Comparison of ENCODE assay signal across 23 mouse cellular contexts in the genomic region with DNA sequence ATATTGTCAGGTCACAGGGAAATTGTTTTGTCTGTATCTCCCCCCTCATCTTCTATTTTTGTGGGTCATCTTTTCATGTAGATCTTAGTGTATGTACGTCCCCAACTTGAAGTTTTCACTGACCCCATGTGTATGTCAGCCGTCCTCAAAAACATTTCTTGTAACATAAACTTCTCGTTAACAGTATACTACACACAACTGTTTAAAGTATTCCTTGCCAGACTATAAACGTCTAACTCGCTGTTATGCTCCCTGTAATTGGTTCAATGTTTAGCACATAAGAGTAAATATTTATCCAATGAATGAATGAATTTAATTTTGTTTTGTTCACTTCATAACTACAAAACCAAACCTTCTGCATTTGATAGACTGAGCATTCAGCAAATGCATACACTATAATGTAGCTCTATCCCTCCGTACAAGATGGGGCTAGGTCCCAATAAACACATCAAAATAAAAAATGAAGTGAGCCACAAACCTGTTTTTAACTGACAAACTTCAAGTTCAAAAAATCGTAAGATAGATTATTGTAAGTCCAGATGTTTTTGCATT.
A peak's percentile ranks its signal among the peaks of the same experiment; 100 is the strongest.
DNase-seq lines count a peak whose midpoint lies in the region; ATAC-seq and TF ChIP-seq lines count a peak whose summit lies in the region.
"Had no signal": no experiment of that assay in that cellular context is flagged by ENCODE, and none has a peak within 500 bp of the region (broad histone marks: within the 10 kb centered on the region; RNA-seq: fewer than 3 reads in every experiment).

No protein-coding gene starts in this region.

- DNase-seq in lung, postnatal 0 days (ENCODE audit: low spot score) = no peak
- DNase-seq: adrenal gland, adult 8-10 months; adrenal gland, postnatal 14 days; adrenal gland, postnatal 36 days; B cell, adult 2 months; cerebellum, adult 11-12 months; cerebellum, adult 2 months; cerebellum, adult 9-10 months; cerebellum, postnatal 10 days; cerebellum, postnatal 25 days had no signal

- H3K4me3 ChIP-seq in intestine, embryonic 15.5 days (replicated peaks) = no peak overlapping the region
- H3K4me3 ChIP-seq in intestine, postnatal 0 days (ENCODE audit: low read depth, low read length) = no peak overlapping the region
- H3K4me3 ChIP-seq in lung, embryonic 15.5 days = no peak overlapping the region
- H3K4me3 ChIP-seq in lung, postnatal 0 days (ENCODE audit: low read depth, low read length) = no peak overlapping the region
- H3K4me3 ChIP-seq in intestine, embryonic 16.5 days (ENCODE audit: low read length) = no peak overlapping the region
- H3K4me3 ChIP-seq: embryonic facial prominence, embryonic 10.5 days; embryonic facial prominence, embryonic 12.5 days; forebrain, embryonic 13.5 days; forebrain, embryonic 15.5 days had no signal

- H3K27ac ChIP-seq in intestine, embryonic 15.5 days = no peak overlapping the region
- no peak overlapping the region for H3K27ac ChIP-seq in intestine, postnatal 0 days (ENCODE audit: low read depth, low read length)
- H3K27ac ChIP-seq in lung, embryonic 15.5 days = no peak overlapping the region
- H3K27ac ChIP-seq in lung, postnatal 0 days (ENCODE audit: low read length) = no peak overlapping the region
- H3K27ac ChIP-seq in intestine, embryonic 16.5 days (ENCODE audit: low read length) = no peak overlapping the region
- H3K27ac ChIP-seq: embryonic facial prominence, embryonic 10.5 days; embryonic facial prominence, embryonic 12.5 days; forebrain, embryonic 13.5 days; forebrain, embryonic 15.5 days had no signal

- no peak for TF ChIP-seq EP300 in lung, postnatal 0 days (IDR thresholded peaks at IDR 0.05)

- no peaks in the 10 kb centered on the region for H3K9me3 ChIP-seq in intestine, embryonic 15.5 days
- H3K9me3 ChIP-seq in intestine, postnatal 0 days (ENCODE audit: control insufficient read depth) = no peaks in the 10 kb centered on the region
- no peaks in the 10 kb centered on the region for H3K9me3 ChIP-seq in lung, embryonic 15.5 days
- H3K9me3 ChIP-seq in lung, postnatal 0 days (ENCODE audit: low read length) = no peaks in the 10 kb centered on the region
- no peaks in the 10 kb centered on the region for H3K9me3 ChIP-seq in intestine, embryonic 16.5 days (ENCODE audit: control insufficient read depth, low read length)
- H3K9me3 ChIP-seq: embryonic facial prominence, embryonic 12.5 days; forebrain, embryonic 13.5 days; forebrain, embryonic 15.5 days had no signal

- H3K9ac ChIP-seq in intestine, embryonic 15.5 days = no peak overlapping the region
- H3K9ac ChIP-seq in intestine, postnatal 0 days (ENCODE audit: low read depth, low read length) = no peak overlapping the region
- H3K9ac ChIP-seq in lung, embryonic 15.5 days = no peak overlapping the region
- H3K9ac ChIP-seq in lung, postnatal 0 days (replicated peaks; ENCODE audit: low read depth) = no peak overlapping the region
- H3K9ac ChIP-seq in intestine, embryonic 16.5 days (ENCODE audit: low read depth, low read length) = no peak overlapping the region
- H3K9ac ChIP-seq: embryonic facial prominence, embryonic 12.5 days; forebrain, embryonic 13.5 days; forebrain, embryonic 15.5 days had no signal

- H3K4me1 ChIP-seq in intestine, embryonic 15.5 days (replicated peaks) = no peaks in the 10 kb centered on the region
- H3K4me1 ChIP-seq in intestine, postnatal 0 days (replicated peaks; ENCODE audit: control insufficient read depth, insufficient read depth, low read length) = no peaks in the 10 kb centered on the region
- H3K4me1 ChIP-seq in lung, embryonic 15.5 days = no peaks in the 10 kb centered on the region
- no peaks in the 10 kb centered on the region for H3K4me1 ChIP-seq in lung, postnatal 0 days (ENCODE audit: insufficient read depth, low read depth, low read length)
- H3K4me1 ChIP-seq in intestine, embryonic 16.5 days (ENCODE audit: control insufficient read depth, insufficient read depth, low read length) = no peaks in the 10 kb centered on the region
- H3K4me1 ChIP-seq: embryonic facial prominence, embryonic 10.5 days; embryonic facial prominence, embryonic 12.5 days; forebrain, embryonic 13.5 days; forebrain, embryonic 15.5 days had no signal

- H3K4me2 ChIP-seq in intestine, embryonic 15.5 days (replicated peaks) = no peak overlapping the region
- no peak overlapping the region for H3K4me2 ChIP-seq in intestine, postnatal 0 days (replicated peaks; ENCODE audit: low read depth)
- no peak overlapping the region for H3K4me2 ChIP-seq in lung, embryonic 15.5 days
- H3K4me2 ChIP-seq in lung, postnatal 0 days (replicated peaks; ENCODE audit: low read depth, low read length) = no peak overlapping the region
- H3K4me2 ChIP-seq in intestine, embryonic 16.5 days (ENCODE audit: low read depth, low read length) = no peak overlapping the region
- H3K4me2 ChIP-seq: embryonic facial prominence, embryonic 12.5 days; forebrain, embryonic 13.5 days; forebrain, embryonic 15.5 days had no signal

- no peaks in the 10 kb centered on the region for H3K27me3 ChIP-seq in intestine, embryonic 15.5 days (replicated peaks)
- H3K27me3 ChIP-seq in intestine, postnatal 0 days (replicated peaks; ENCODE audit: control insufficient read depth, insufficient read depth, low read length) = no peaks in the 10 kb centered on the region
- H3K27me3 ChIP-seq in lung, embryonic 15.5 days = no peaks in the 10 kb centered on the region
- H3K27me3 ChIP-seq in lung, postnatal 0 days (replicated peaks; ENCODE audit: insufficient read depth, low read length) = no peaks in the 10 kb centered on the region
- H3K27me3 ChIP-seq in intestine, embryonic 16.5 days (replicated peaks; ENCODE audit: control insufficient read depth, insufficient read depth, low read length) = no peaks in the 10 kb centered on the region
- H3K27me3 ChIP-seq: CH12.LX; embryonic facial prominence, embryonic 12.5 days; forebrain, embryonic 13.5 days; forebrain, embryonic 15.5 days; Patski had no signal

- TF ChIP-seq CTCF in intestine, postnatal 0 days (IDR thresholded peaks at IDR 0.05; ENCODE audit: low read depth) = no peak
- no peak for TF ChIP-seq CTCF in lung, postnatal 0 days (IDR thresholded peaks at IDR 0.05)

- WGBS in intestine, embryonic 15.5 days = 53% methylated on average over 7 of the region's 7 CpGs
- WGBS in intestine, postnatal 0 days = 63% methylated on average over 7 of the region's 7 CpGs
- 44% methylated on average over 7 of the region's 7 CpGs for WGBS in lung, embryonic 15.5 days
- WGBS in lung, postnatal 0 days = 54% methylated on average over 7 of the region's 7 CpGs
- 58% methylated on average over 7 of the region's 7 CpGs for WGBS in intestine, embryonic 16.5 days

- peak; percentile 59; the same call in 1 of the 2 replicates for ATAC-seq in intestine, embryonic 15.5 days
- no peak for ATAC-seq in intestine, postnatal 0 days
- peak; percentile 62; the same call in 1 of the 2 replicates for ATAC-seq in lung, embryonic 15.5 days (ENCODE audit: borderline replicate concordance, extremely low read depth, low FRiP score, low TSS enrichment)
- ATAC-seq in lung, postnatal 0 days = no peak
- ATAC-seq in intestine, embryonic 16.5 days = peak; percentile 53; the same call in 1 of the 2 replicates
- ATAC-seq: activated CD4-positive, CD25-positive, alpha-beta regulatory T cell, adult 4 months; CD4-positive, CD25-positive, alpha-beta regulatory T cell, adult 4 months; forebrain, embryonic 13.5 days; forebrain, embryonic 15.5 days; Patski had no signal

- H3K36me3 ChIP-seq in intestine, embryonic 15.5 days = no peaks in the 10 kb centered on the region
- H3K36me3 ChIP-seq in intestine, postnatal 0 days (ENCODE audit: control insufficient read depth, insufficient read depth) = no peaks in the 10 kb centered on the region
- no peaks in the 10 kb centered on the region for H3K36me3 ChIP-seq in lung, embryonic 15.5 days
- no peaks in the 10 kb centered on the region for H3K36me3 ChIP-seq in lung, postnatal 0 days (ENCODE audit: insufficient read depth, low read length)
- no peaks in the 10 kb centered on the region for H3K36me3 ChIP-seq in intestine, embryonic 16.5 days (ENCODE audit: control insufficient read depth, insufficient read depth, low read length)
- H3K36me3 ChIP-seq: embryonic facial prominence, embryonic 10.5 days; embryonic facial prominence, embryonic 12.5 days; forebrain, embryonic 15.5 days; G1E had no signal

Comparison
In these comparisons a context has a peak if more than half of its experiments do, and no peak if none do; other contexts are left out.
1. ATAC-seq: peak in intestine, embryonic 15.5 days (single experiment), lung, embryonic 15.5 days (single experiment) and intestine, embryonic 16.5 days (single experiment); none in intestine, postnatal 0 days (single experiment) and lung, postnatal 0 days (single experiment).